Comparison of ENCODE assay signal across 8 mouse cellular contexts in genomic region chr1:64690213-64691013, GRCm38 (mm10). TPM values are rescaled to one million over a fixed set of nuclear protein-coding genes. Genes with fewer than 3 reads are reported as not detected.
A peak's percentile ranks its signal among the peaks of the same experiment; 100 is the strongest.
DNase-seq lines count a peak whose midpoint lies in the region; ATAC-seq lines count a peak whose summit lies in the region.

Ccnyl1 (plus strand) TSS chr1:64690455.

- peak; percentile 98 for DNase-seq in R1 (ENCODE audit: low read depth, low spot score)
- DNase-seq in cerebellum, postnatal 25 days, result peak; percentile 97 to 98
- DNase-seq in frontal cortex, postnatal 25 days (ENCODE audit: low spot score in 2 of 2), result peak; percentile 93 to 98
- DNase-seq in hindbrain, embryonic 14.5 days (ENCODE audit: low spot score), result peak; percentile 97
- DNase-seq in layer of hippocampus, postnatal 36 days, result peak; percentile 98 to 99
- DNase-seq in lung, postnatal 36 days, result peak; percentile 98
- peak; percentile 99 for DNase-seq in retina, postnatal 1 day
- peak; percentile 97 to 98 for DNase-seq in urinary bladder, adult 18-20 months (ENCODE audit: low spot score in 2 of 2)

- no peaks in the 10 kb centered on the region for H3K36me3 ChIP-seq in hindbrain, embryonic 14.5 days (replicated peaks; ENCODE audit: control insufficient read depth, insufficient read depth)

- peak within 1 kb of the TSS; percentile 80 for H3K27ac ChIP-seq in hindbrain, embryonic 14.5 days

- under 1% methylated on average over 63 of the region's 71 CpGs for WGBS in hindbrain, embryonic 14.5 days

- no peaks in the 10 kb centered on the region for H3K9me3 ChIP-seq in hindbrain, embryonic 14.5 days (ENCODE audit: control insufficient read depth, low read length)

- H3K4me1 ChIP-seq in hindbrain, embryonic 14.5 days (replicated peaks; ENCODE audit: control insufficient read depth, insufficient read depth, low read length), result peaks cover 32% of the 10 kb centered on the region

- peak; percentile 100 for ATAC-seq in hindbrain, embryonic 14.5 days (ENCODE audit: low FRiP score)

- peak within 1 kb of the TSS; percentile 93 for H3K4me3 ChIP-seq in hindbrain, embryonic 14.5 days (replicated peaks; ENCODE audit: low read length)

- peak within 1 kb of the TSS; percentile 89 for H3K9ac ChIP-seq in hindbrain, embryonic 14.5 days

- H3K27me3 ChIP-seq in hindbrain, embryonic 14.5 days (ENCODE audit: control insufficient read depth, insufficient read depth, low read length), result no peaks in the 10 kb centered on the region

- H3K4me2 ChIP-seq in hindbrain, embryonic 14.5 days (replicated peaks), result peak within 1 kb of the TSS; percentile 66

RNA-seq across cellular contexts. Expression of gene Ccnyl1, which starts in this region (rescaled TPM):
- polyA plus RNA-seq in hindbrain, embryonic 14.5 days (2014; fragmentation: Nextera tagmentation; extraction: Ambion mirVana), result 7.0 and 7.6 TPM in 2 replicates
- 10 to 100 TPM; 14.1 to 16.9 TPM for total RNA-seq in layer of hippocampus, postnatal 36 days (2021)

Comparison
In these comparisons a context has a peak if more than half of its experiments do, and no peak if none do; other contexts are left out.
1. Peak in every context shown above with its lines: DNase-seq, ATAC-seq, H3K4me3 ChIP-seq and H3K27ac ChIP-seq.